22 mouse cellular contexts compared by ENCODE assay signal in genomic region chr2:90582814-90583213, GRCm38 (mm10). TPM values are rescaled to one million over a fixed set of nuclear protein-coding genes. Genes with fewer than 3 reads are reported as not detected.
DNase-seq lines count a peak whose midpoint lies in the region; ATAC-seq and TF ChIP-seq lines count a peak whose summit lies in the region.
"Had no signal": no experiment of that assay in that cellular context is flagged by ENCODE, and none has a peak within 500 bp of the region (broad histone marks: within the 10 kb centered on the region; RNA-seq: fewer than 3 reads in every experiment).

No protein-coding gene starts in this region.

- H3K4me2 ChIP-seq in kidney, embryonic 15.5 days: no peak overlapping the region
- H3K4me2 ChIP-seq in lung, postnatal 0 days (replicated peaks; ENCODE audit: low read depth, low read length): no peak overlapping the region
- H3K4me2 ChIP-seq: embryonic facial prominence, embryonic 13.5 days; forebrain, embryonic 12.5 days; heart, embryonic 12.5 days; hindbrain, embryonic 12.5 days had no signal

- peaks cover 25% of the 10 kb centered on the region for H3K4me1 ChIP-seq in kidney, embryonic 15.5 days
- H3K4me1 ChIP-seq in lung, postnatal 0 days (ENCODE audit: insufficient read depth, low read depth, low read length): no peaks in the 10 kb centered on the region
- peaks cover 21 to 24% of the 10 kb centered on the region in 2 experiments for H3K4me1 ChIP-seq in MEL (ENCODE audit: control insufficient read depth in 1 of 2, insufficient read depth in 2 of 2, low read length in 2 of 2)

- no peak for TF ChIP-seq POLR2A in MEL (IDR thresholded peaks at IDR 0.05; ENCODE audit: control insufficient read depth in 1 of 2, insufficient read depth in 1 of 2, low read depth in 1 of 2, low read length in 2 of 2, poor library complexity in 1 of 2)

- no peaks in the 10 kb centered on the region for H3K27me3 ChIP-seq in kidney, embryonic 15.5 days
- H3K27me3 ChIP-seq in lung, postnatal 0 days (replicated peaks; ENCODE audit: insufficient read depth, low read length): no peaks in the 10 kb centered on the region
- H3K27me3 ChIP-seq in MEL (ENCODE audit: control insufficient read depth in 1 of 2, insufficient read depth in 2 of 2, low read length in 2 of 2): no peaks in the 10 kb centered on the region
- H3K27me3 ChIP-seq: CH12.LX; heart, embryonic 12.5 days had no signal

- DNase-seq in heart, adult 11 months: peak; percentile 79
- DNase-seq in heart, postnatal 14 days: no peak
- no peak for DNase-seq in kidney, adult 8-10 months
- DNase-seq in lung, postnatal 0 days (ENCODE audit: low spot score): peak; percentile 42
- DNase-seq in lung, postnatal 36 days: no peak
- DNase-seq in MEL (ENCODE audit: low read depth, low spot score): peak; percentile 39
- no peak for DNase-seq in adrenal gland, adult 8-10 months
- DNase-seq: adrenal gland, postnatal 10 days; cerebellum, adult 11 months; cerebellum, adult 8-10 months; cerebellum, postnatal 36 days; gastrocnemius, postnatal 10 days; heart, adult 2 months; heart, postnatal 36 days had no signal

- TF ChIP-seq CTCF in lung, postnatal 0 days (IDR thresholded peaks at IDR 0.05): no peak
- no peak for TF ChIP-seq CTCF in MEL (IDR thresholded peaks at IDR 0.05 in 2 of 3, conservative IDR thresholded peaks at IDR 0.05 in 1 of 3; ENCODE audit: control insufficient read depth in 1 of 3, insufficient read depth in 1 of 3, low read depth in 2 of 3, low read length in 3 of 3, poor library complexity in 1 of 3, severe bottlenecking in 1 of 3)

- H3K9ac ChIP-seq in kidney, embryonic 15.5 days: no peak overlapping the region
- H3K9ac ChIP-seq in lung, postnatal 0 days (replicated peaks; ENCODE audit: low read depth): no peak overlapping the region
- no peak overlapping the region for H3K9ac ChIP-seq in MEL (ENCODE audit: control insufficient read depth, low read depth, low read length, poor library complexity, severe bottlenecking)
- H3K9ac ChIP-seq: embryonic facial prominence, embryonic 13.5 days; forebrain, embryonic 12.5 days; heart, embryonic 12.5 days; hindbrain, embryonic 12.5 days had no signal

- ATAC-seq in kidney, embryonic 15.5 days (replicated peaks; ENCODE audit: low FRiP score): no peak
- no peak for ATAC-seq in lung, postnatal 0 days
- ATAC-seq: forebrain, embryonic 16.5 days; hindbrain, embryonic 16.5 days had no signal

- 62% methylated on average over 2 of the region's 2 CpGs for WGBS in kidney, embryonic 15.5 days
- WGBS in lung, postnatal 0 days: 40% methylated on average over 2 of the region's 2 CpGs

- H3K9me3 ChIP-seq in kidney, embryonic 15.5 days (replicated peaks): no peaks in the 10 kb centered on the region
- no peaks in the 10 kb centered on the region for H3K9me3 ChIP-seq in lung, postnatal 0 days (ENCODE audit: low read length)
- no peaks in the 10 kb centered on the region for H3K9me3 ChIP-seq in MEL (replicated peaks; ENCODE audit: insufficient read depth, low read length)
- H3K9me3 ChIP-seq: embryonic facial prominence, embryonic 13.5 days; forebrain, embryonic 12.5 days; heart, embryonic 12.5 days; hindbrain, embryonic 12.5 days had no signal

- no peak overlapping the region for H3K4me3 ChIP-seq in kidney, embryonic 15.5 days (replicated peaks)
- no peak overlapping the region for H3K4me3 ChIP-seq in lung, postnatal 0 days (ENCODE audit: low read depth, low read length)
- no peak overlapping the region; a peak in 1 of 4 replicates for H3K4me3 ChIP-seq in MEL (ENCODE audit: control insufficient read depth in 1 of 2, insufficient read depth in 1 of 2, low read depth in 2 of 2, low read length in 2 of 2)
- H3K4me3 ChIP-seq: embryonic facial prominence, embryonic 13.5 days; forebrain, embryonic 12.5 days; heart, adult 2 months; heart, embryonic 12.5 days; hindbrain, embryonic 12.5 days had no signal

- peaks cover 15% of the 10 kb centered on the region for H3K79me2 ChIP-seq in MEL (ENCODE audit: control insufficient read depth, insufficient read depth, low read length, poor library complexity)

- no peaks in the 10 kb centered on the region for H3K36me3 ChIP-seq in kidney, embryonic 15.5 days
- no peaks in the 10 kb centered on the region for H3K36me3 ChIP-seq in lung, postnatal 0 days (ENCODE audit: insufficient read depth, low read length)
- H3K36me3 ChIP-seq in MEL (ENCODE audit: control insufficient read depth in 1 of 2, insufficient read depth in 2 of 2, low read length in 2 of 2): peaks cover 0 to 35% of the 10 kb centered on the region in 2 experiments; a peak in 2 of 4 replicates
- H3K36me3 ChIP-seq: embryonic facial prominence, embryonic 13.5 days; forebrain, embryonic 12.5 days; heart, embryonic 12.5 days; hindbrain, embryonic 12.5 days had no signal

- no peak for TF ChIP-seq RAD21 in MEL (IDR thresholded peaks at IDR 0.05; ENCODE audit: low read depth, low read length)

- intact Hi-C loops in heart, postnatal 14 days (cut with DNase I): no loop called here

- TF ChIP-seq EP300 in lung, postnatal 0 days (IDR thresholded peaks at IDR 0.05): no peak
- TF ChIP-seq EP300 in MEL (IDR thresholded peaks at IDR 0.05; ENCODE audit: low read depth in 1 of 2, low read length in 2 of 2): no peak

- H3K27ac ChIP-seq in kidney, embryonic 15.5 days: peak overlapping the region; percentile 15; the same call in 1 of the 2 replicates
- 0 out of 2 replicates have a peak overlapping the region, but pooled peaks have one; percentile 26 for H3K27ac ChIP-seq in lung, postnatal 0 days (ENCODE audit: low read length)
- no peak overlapping the region for H3K27ac ChIP-seq in MEL (ENCODE audit: control insufficient read depth, low read depth, low read length)
- H3K27ac ChIP-seq: embryonic facial prominence, embryonic 13.5 days; forebrain, embryonic 12.5 days; heart, adult 2 months; hindbrain, embryonic 12.5 days had no signal

TF ChIP-seq in MEL, 35 proteins besides CTCF, POLR2A, EP300 and RAD21:
- TF ChIP-seq GABPA (IDR thresholded peaks at IDR 0.05; ENCODE audit: low read depth, low read length) (no peak), BHLHE40 (IDR thresholded peaks at IDR 0.05; ENCODE audit: borderline replicate concordance, low read depth, low read length) (no peak)

RNA-seq across cellular contexts. Expression of gene Ptprj, which starts 2.4 kb away (rescaled TPM):
- total RNA-seq in heart, postnatal 14 days (2021): 1 to 10 TPM; 9.0 to 9.1 TPM
- 6.5 and 7.1 TPM in 2 replicates for polyA plus RNA-seq in kidney, embryonic 15.5 days (2015; fragmentation: Nextera tagmentation; extraction: Ambion mirVana)
- 4.2 TPM in 2 replicates for polyA plus RNA-seq in lung, postnatal 0 days (2015; fragmentation: Nextera tagmentation; extraction: Ambion mirVana)
- total RNA-seq in MEL (2012; rRNA removed): 10.0 and 10.2 TPM in 2 replicates
- polyA plus RNA-seq in MEL (2012; ENCODE audit: insufficient read depth in 1 of 2, insufficient read length in 2 of 2, low read depth in 1 of 2, low replicate concordance in 2 of 2, missing spikeins in 1 of 2): 1 to 10 TPM in 1 of 2 experiments, not detected in 1; 6.4 TPM
- 10 to 100 TPM; 13.5 to 33.1 (median 23.3) TPM for total RNA-seq in adrenal gland, adult 8-10 months (2022)

Comparison
In these comparisons a context has a peak if more than half of its experiments do, and no peak if none do; other contexts are left out.
1. DNase-seq: peak in heart, adult 11 months (single experiment), lung, postnatal 0 days (single experiment) and MEL (single experiment); none in heart, postnatal 14 days (0 of 2), kidney, adult 8-10 months (0 of 2), lung, postnatal 36 days (single experiment) and adrenal gland, adult 8-10 months (single experiment).